Mouse (Mus musculus) thymus, adult 2 months (tissue): ENCODE measurements around the gene Prkcb.

ENCODE experiments used
- CTCF ChIP-seq: fragments of 200-500 bp; IDR thresholded peaks from 2 replicates; pipeline ENCODE4 v1.5.1; 2012; ENCODE audit warnings: mild to moderate bottlenecking, control low read depth, low read length, moderate library complexity, borderline replicate concordance; ENCODE audit not compliant: control insufficient read depth, poor library complexity, insufficient read depth; ENCODE audit errors: extremely low read depth
- POLR2A ChIP-seq: fragments of 200-500 bp; IDR thresholded peaks from 2 replicates; pipeline ENCODE4 v1.6.1; 2012; ENCODE audit warnings: mild to moderate bottlenecking, low read length, control low read depth, moderate library complexity; ENCODE audit not compliant: control insufficient read depth, poor library complexity, insufficient read depth; ENCODE audit errors: extremely low read depth

- TF ChIP-seq CTCF (no peak), POLR2A (no peak)
These were observed 22.1 kb downstream of the Prkcb start for GRCm38 (mm10) chr7:122310726-122311018.
